Mouse (Mus musculus) pancreas, adult 10 weeks (tissue): Measurements from ENCODE around the gene Ebf3. TPM values are rescaled to one million over a fixed set of nuclear protein-coding genes. Genes with fewer than 3 reads are reported as not detected.

ENCODE experiments used
- polyA plus RNA-seq: library from polyadenylated mRNA; stranded (reverse); fragments of 350-450 nt; fragmentation: Illumina TruSeq; extraction: RNeasy Lipid Tissue Mini Kit (QIAGEN cat#74804); gene quantifications from one replicate; pipeline ENCODE4 v1.2.3, GENCODE M21; 2015; ENCODE audit warnings: low read depth, low replicate concordance; ENCODE audit not compliant: insufficient read depth

Ebf3 gene
- 2.3 TPM for polyA plus RNA-seq

GRCm38 (mm10) chr7:137313904-137314691, at the start of gene Ebf3:
Gene Ebf3 (minus strand): TSS chr7:137314445.

Other genes starting within 250 kb of the Ebf3 start
- gene 9430038I01Rik, start 96.3 kb upstream of the Ebf3 start, polyA plus RNA-seq, result 2.1 TPM
- gene Glrx3, start 123.2 kb upstream of the Ebf3 start, polyA plus RNA-seq, result 28.2 TPM